Mouse (Mus musculus): ENCODE measurements at regions not wholly inside any gene's neighbourhood (a gene's known extent, or its start where the extent isn't known, plus 50 kb on each side); places are given as distances from the start of the nearest gene placed in this dataset.

- Histone ChIP-seq H3K4me3 (replicated peaks; ENCODE audit: low read length) (no peak overlapping the region), H3K36me3 (ENCODE audit: control insufficient read depth, insufficient read depth, low read length) (no peaks in the 10 kb centered on the region), H3K9ac (ENCODE audit: low read length) (no peak overlapping the region), H3K27me3 (ENCODE audit: control insufficient read depth, insufficient read depth, low read length) (no peaks in the 10 kb centered on the region), H3K4me1 (ENCODE audit: control insufficient read depth, insufficient read depth, low read length) (peaks cover 10% of the 10 kb centered on the region), H3K27ac (ENCODE audit: low read length) (no peak overlapping the region), H3K9me3 (replicated peaks; ENCODE audit: control insufficient read depth, low read length) (no peaks in the 10 kb centered on the region), H3K4me2 (ENCODE audit: low read depth, low read length) (no peak overlapping the region)
- whole genome bisulfite sequencing, result 85% methylated on average over 4 of the region's 4 CpGs
- ATAC-seq (ENCODE audit: insufficient read depth, low FRiP score), result no peak
Observed at GRCm38 (mm10) chr16:77236021-77236420, 222.5 kb downstream of the Usp25 start.

- no peak for ATAC-seq (ENCODE audit: insufficient read depth, low FRiP score)
- no peaks in the 10 kb centered on the region for H3K27me3 ChIP-seq (ENCODE audit: control insufficient read depth, insufficient read depth, low read length)
- H3K9me3 ChIP-seq (replicated peaks; ENCODE audit: control insufficient read depth, low read length), result no peaks in the 10 kb centered on the region
- no peaks in the 10 kb centered on the region for H3K36me3 ChIP-seq (ENCODE audit: control insufficient read depth, insufficient read depth, low read length)
- H3K4me2 ChIP-seq (ENCODE audit: low read depth, low read length), result no peak overlapping the region
- H3K4me1 ChIP-seq (ENCODE audit: control insufficient read depth, insufficient read depth, low read length), result peaks cover 10% of the 10 kb centered on the region
- H3K27ac ChIP-seq (ENCODE audit: low read length), result no peak overlapping the region
- no peak overlapping the region for H3K9ac ChIP-seq (ENCODE audit: low read length)
- 74% methylated on average over 5 of the region's 5 CpGs for WGBS
- no peak overlapping the region for H3K4me3 ChIP-seq (replicated peaks; ENCODE audit: low read length)
Observed at GRCm38 (mm10) chr16:77235449-77235848, 221.9 kb downstream of the Usp25 start.

Data from stomach, embryonic 16.5 days (tissue).